Mouse (Mus musculus): ENCODE results near the gene Cadps. TPM values are rescaled to one million over a fixed set of nuclear protein-coding genes. Genes with fewer than 3 reads are reported as not detected.

Cadps gene
- total RNA-seq, 2 experiments from 2014 or later: 9.6 to 12.7 TPM

GRCm38 (mm10) chr14:12397561-12397960 is 425.3 kb downstream of the Cadps start:
- DNase-seq (ENCODE audit: low spot score in 2 of 2): no peak

GRCm38 (mm10) chr14:12394318-12394717 is 428.6 kb downstream of the Cadps start:
- no peak for DNase-seq (ENCODE audit: low spot score in 2 of 2)

- no peak for DNase-seq (ENCODE audit: low spot score in 2 of 2)
Measured at GRCm38 (mm10) chr14:12393271-12393861, 429.5 kb downstream of the Cadps start.

GRCm38 (mm10) chr14:12391167-12391566 is 431.7 kb downstream of the Cadps start:
- no peak for DNase-seq (ENCODE audit: low spot score in 2 of 2)

- DNase-seq (ENCODE audit: low spot score in 2 of 2): no peak
Measured at GRCm38 (mm10) chr14:12388806-12389436, 434.0 kb downstream of the Cadps start.

- DNase-seq (ENCODE audit: low spot score in 2 of 2): no peak
Measured at GRCm38 (mm10) chr14:12388192-12388795, 434.6 kb downstream of the Cadps start.

- DNase-seq (ENCODE audit: low spot score in 2 of 2): no peak
Measured at GRCm38 (mm10) chr14:12387176-12387575, 435.7 kb downstream of the Cadps start.

GRCm38 (mm10) chr14:12377883-12378282 is 445.0 kb downstream of the Cadps start:
- no peak for DNase-seq (ENCODE audit: low spot score in 2 of 2)

GRCm38 (mm10) chr14:12377289-12377688 is 445.6 kb downstream of the Cadps start:
- no peak for DNase-seq (ENCODE audit: low spot score in 2 of 2)

- DNase-seq (ENCODE audit: low spot score in 2 of 2): no peak
Measured at GRCm38 (mm10) chr14:12375451-12375850, 447.4 kb downstream of the Cadps start.

GRCm38 (mm10) chr14:12350271-12350916 is 472.5 kb downstream of the Cadps start:
- DNase-seq (ENCODE audit: low spot score in 2 of 2): no peak

- no peak for DNase-seq (ENCODE audit: low spot score in 2 of 2)
Measured at GRCm38 (mm10) chr14:12349334-12350090, 473.4 kb downstream of the Cadps start.

- no peak for DNase-seq (ENCODE audit: low spot score in 2 of 2)
Measured at GRCm38 (mm10) chr14:12348089-12348488, 474.8 kb downstream of the Cadps start, which contains the start of gene Fezf2. Fezf2 (minus strand) TSS chr14:12348189.

GRCm38 (mm10) chr14:12346865-12347600 is 475.8 kb downstream of the Cadps start:
- DNase-seq (ENCODE audit: low spot score in 2 of 2): no peak

- DNase-seq (ENCODE audit: low spot score in 2 of 2): no peak
Measured at GRCm38 (mm10) chr14:12346011-12346864, 476.6 kb downstream of the Cadps start.

GRCm38 (mm10) chr14:12345241-12345921 is 477.5 kb downstream of the Cadps start:
- no peak for DNase-seq (ENCODE audit: low spot score in 2 of 2)

GRCm38 (mm10) chr14:12344746-12345240 is 478.1 kb downstream of the Cadps start:
- no peak for DNase-seq (ENCODE audit: low spot score in 2 of 2)

GRCm38 (mm10) chr14:12344061-12344745 is 478.7 kb downstream of the Cadps start:
- no peak for DNase-seq (ENCODE audit: low spot score in 2 of 2)

Data from adrenal gland, adult 18-20 months (tissue).